Mouse (Mus musculus): Measurements from ENCODE around the gene Ubqln1. TPM values are rescaled to one million over a fixed set of nuclear protein-coding genes. Genes with fewer than 3 reads are reported as not detected.

The Ubqln1 gene
- total RNA-seq, 1 experiment from 2014 or later: 64.4 TPM

DNA sequence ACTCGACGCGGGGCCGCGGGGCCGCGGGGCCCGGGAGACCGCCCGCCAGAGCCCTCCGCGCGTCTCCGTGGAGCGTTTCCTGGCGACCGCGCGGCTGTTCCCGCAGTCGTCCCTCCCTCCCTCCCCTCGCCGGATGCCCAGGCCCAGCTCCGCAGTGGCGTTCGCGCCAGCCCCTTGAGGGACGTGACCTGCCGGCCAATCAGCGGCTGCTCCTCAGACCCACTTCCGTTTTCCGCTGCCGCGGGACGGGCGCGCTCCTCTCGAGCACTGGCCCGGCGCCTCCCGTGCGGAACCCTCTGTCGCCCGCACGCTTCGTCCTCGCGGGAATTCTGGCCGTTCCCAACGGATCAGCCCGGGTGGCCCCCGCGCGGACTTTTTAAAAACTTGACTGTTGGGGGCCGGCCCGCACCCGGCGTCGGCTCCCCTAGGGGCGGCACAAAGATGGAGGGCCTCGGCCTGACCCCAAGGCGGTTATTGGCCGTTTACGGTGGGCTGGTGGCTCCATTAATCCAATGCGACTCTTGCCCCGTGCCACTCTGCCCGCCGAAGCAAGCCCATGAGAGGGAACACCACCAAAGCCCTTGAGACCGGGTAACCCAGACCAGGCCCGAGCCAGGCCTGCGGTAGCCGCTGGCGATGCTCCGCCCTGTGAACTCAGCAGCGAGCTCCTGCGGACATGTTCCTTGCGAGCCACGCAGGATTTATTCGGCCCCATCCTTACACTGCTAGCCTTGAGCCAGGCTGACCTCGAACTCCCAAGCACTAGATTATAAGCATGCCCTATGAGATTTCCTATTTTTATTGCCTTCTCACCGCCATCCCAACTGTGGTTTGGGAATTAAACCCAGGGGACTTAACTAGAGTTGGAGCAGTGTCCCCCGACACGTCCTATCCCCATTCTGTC is 86.4 kb downstream of the Ubqln1 start:
- ATAC-seq (replicated peaks in 1 of 2; ENCODE audit: insufficient read depth in 1 of 2, low FRiP score in 2 of 2, low TSS enrichment in 1 of 2, low read depth in 1 of 2, poor library complexity in 2 of 2, severe bottlenecking in 2 of 2): peak; percentile 88 to 89

DNA sequence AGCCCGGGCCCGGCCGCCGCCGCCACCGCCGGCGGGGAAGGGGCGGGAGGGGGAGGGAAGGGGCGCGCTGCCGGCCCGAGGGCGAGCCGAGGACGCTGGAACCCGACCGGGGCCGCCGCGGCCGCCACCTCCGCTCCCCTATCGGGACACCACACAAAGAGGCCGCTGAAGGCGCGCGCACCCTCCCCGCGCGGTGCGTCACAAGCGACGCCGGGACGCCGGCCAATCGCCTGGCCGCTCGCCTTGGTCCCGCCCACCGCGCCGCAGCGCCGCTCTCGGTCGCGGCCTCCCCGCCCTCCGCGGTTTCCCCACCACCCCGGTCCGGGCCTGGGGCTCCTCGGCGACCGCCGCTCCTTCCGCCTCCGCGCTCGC is 87.1 kb downstream of the Ubqln1 start, which contains the start of gene Hnrnpa0:
TSS of gene Hnrnpa0 (minus strand) at position 161 of the 372 bp plus-strand sequence.
- ATAC-seq (replicated peaks in 1 of 2; ENCODE audit: insufficient read depth in 1 of 2, low FRiP score in 2 of 2, low TSS enrichment in 1 of 2, low read depth in 1 of 2, poor library complexity in 2 of 2, severe bottlenecking in 2 of 2): peak; percentile 58 to 73

DNA sequence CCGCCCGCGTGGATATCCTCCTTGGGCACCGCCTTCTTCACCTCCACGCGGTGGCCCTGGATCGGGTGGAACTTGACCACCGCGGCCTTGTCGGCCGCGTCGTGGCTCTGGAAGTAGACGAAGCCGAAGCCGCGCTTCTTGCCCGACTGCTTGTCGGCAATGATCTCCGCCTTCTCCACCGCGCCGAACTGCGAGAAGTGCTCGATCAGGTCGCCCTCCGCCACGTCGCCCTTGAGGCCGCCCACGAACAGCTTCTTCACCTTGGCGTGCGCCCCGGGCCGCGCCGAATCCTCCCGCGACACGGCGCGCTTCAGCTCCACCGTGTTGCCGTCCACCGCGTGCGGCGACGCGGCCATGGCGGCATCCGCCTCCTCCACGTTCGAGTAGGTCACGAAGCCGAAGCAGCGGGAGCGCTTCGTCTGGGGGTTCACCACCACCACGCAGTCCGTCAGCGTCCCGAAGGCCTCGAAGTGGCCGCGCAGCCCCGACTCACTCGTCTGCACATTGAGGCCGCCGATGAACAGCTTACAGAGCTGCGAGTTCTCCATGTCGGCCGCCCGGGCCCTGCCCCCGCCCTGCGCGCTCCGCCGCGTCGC is 87.6 kb downstream of the Ubqln1 start:
- no peak for ATAC-seq (replicated peaks in 1 of 2; ENCODE audit: insufficient read depth in 1 of 2, low FRiP score in 2 of 2, low TSS enrichment in 1 of 2, low read depth in 1 of 2, poor library complexity in 2 of 2, severe bottlenecking in 2 of 2)

DNA sequence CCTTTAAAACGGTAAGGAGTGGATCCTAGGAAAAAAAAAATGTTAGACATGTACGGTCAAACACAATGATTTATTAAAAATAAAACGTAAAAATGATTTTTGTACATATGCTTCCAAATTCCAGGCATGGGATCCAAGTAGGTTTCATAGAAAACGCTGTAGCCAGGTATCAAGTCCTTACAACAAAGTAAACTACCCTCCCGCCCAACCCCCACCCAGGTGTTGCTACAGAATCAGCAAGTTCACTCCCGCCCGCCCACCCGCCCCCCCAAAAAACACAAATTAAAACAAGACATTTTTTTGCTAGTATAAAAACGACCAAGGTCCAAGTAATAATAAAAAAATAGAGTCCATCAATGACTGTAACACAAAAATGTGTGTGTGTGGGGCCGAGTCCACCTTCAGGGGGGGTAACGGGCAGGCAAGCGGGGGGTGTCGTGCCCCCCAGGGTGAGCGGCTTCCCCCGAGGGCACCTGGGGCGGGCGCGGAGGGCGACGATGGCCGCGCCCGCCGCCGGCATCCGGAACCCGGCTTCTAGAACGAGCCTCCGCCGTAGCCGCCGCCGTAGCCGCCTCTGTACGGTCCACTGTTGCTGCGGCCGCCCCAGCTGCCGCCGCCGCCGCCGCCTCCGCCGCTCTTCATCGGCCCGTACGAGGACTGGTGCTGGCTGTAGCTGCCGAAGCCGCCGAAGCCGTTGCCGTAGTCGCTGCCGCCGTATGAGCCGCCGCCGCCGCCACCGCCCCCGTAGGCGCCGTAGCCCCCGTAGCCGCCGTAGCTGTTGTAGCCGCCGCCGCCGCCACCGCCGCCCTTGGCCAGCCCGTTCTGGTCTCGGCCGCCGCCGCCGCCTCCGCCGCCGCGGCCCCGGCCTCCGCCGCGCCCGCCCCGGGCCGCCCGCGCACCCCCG is 88.3 kb downstream of the Ubqln1 start:
- no peak for ATAC-seq (replicated peaks in 1 of 2; ENCODE audit: insufficient read depth in 1 of 2, low FRiP score in 2 of 2, low TSS enrichment in 1 of 2, low read depth in 1 of 2, poor library complexity in 2 of 2, severe bottlenecking in 2 of 2)

Other genes starting within 250 kb of the Ubqln1 start
- 5.9 and 8.2 TPM in 2 replicates for gene Klhl3, start 102.1 kb downstream of the Ubqln1 start, total RNA-seq (2017)
- gene Hnrnpa0, start 87.1 kb downstream of the Ubqln1 start, total RNA-seq (2017): 80.9 and 118 TPM in 2 replicates
- gene Idnk, start 58.0 kb downstream of the Ubqln1 start, total RNA-seq (2017): 28.0 and 47.5 TPM in 2 replicates
- 44.8 and 48.2 TPM in 2 replicates for gene Gkap1, start 60.0 kb upstream of the Ubqln1 start, total RNA-seq (2017)
- gene Kif27, start 143.5 kb upstream of the Ubqln1 start, total RNA-seq (2017): not detected in 2 replicates
- 9.5 and 11.1 TPM in 2 replicates for gene 2210016F16Rik, start 169.6 kb upstream of the Ubqln1 start, total RNA-seq (2017)
- 27.6 and 30.9 TPM in 2 replicates for gene Rmi1, start 186.6 kb upstream of the Ubqln1 start, total RNA-seq (2017)
- 2,345 and 2,750 TPM in 2 replicates for gene Hnrnpk, start 187.7 kb upstream of the Ubqln1 start, total RNA-seq (2017)